Mouse (Mus musculus) gastrocnemius, postnatal 25 days (tissue): Measurements from ENCODE around the gene S1pr4. TPM values are rescaled to one million over a fixed set of nuclear protein-coding genes. Genes with fewer than 3 reads are reported as not detected.

Source experiments
- DNase-seq: peaks from one replicate; pipeline ENCODE4 v3.0.0; 2022
- total RNA-seq, 2 experiments: library from RNA; stranded (reverse); gene quantifications; 1 replicate in 1 of 2; 2 replicates in 1 of 2; pipeline ENCODE4 v1.2.3; 2021

Gene S1pr4
- total RNA-seq, 2 experiments from 2014 or later = 0.99 to 1.00 TPM

DNA sequence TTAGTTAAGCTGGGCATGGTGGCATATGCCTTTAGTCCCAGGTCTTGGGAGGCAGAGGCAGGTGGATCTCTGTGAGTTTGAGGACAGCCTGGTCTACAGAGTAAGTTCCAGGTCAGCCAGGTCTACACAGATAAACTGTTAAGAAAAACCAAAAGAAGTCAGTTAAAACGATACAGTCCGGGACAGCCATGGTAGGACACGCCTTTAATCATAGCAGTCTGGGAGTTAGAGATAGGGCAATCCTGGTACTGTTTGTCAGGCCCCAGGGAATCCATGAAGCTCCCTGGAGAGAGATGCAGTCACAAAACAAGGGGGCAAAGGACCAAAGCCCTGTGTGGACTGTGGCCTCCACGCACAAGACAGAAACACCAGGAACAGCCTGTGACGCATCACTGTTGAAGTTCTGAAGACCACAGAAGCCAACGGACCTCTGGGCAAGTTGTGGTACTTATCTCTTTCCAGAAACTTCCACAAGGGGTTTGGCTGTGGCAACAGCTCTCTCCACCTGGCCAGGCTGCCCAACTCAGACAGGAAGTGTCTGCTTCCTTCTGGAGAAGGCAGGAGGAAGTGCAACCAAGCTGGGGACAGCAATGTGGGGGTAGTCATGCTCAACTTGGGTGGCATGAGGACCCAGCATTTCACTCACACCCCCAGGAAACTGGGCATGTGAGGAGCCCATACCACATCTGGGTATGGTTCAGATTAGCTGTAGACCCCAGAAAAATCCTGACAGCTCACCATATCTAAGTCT, 19.5 kb upstream of the S1pr4 start:
- DNase-seq = no peak

DNA sequence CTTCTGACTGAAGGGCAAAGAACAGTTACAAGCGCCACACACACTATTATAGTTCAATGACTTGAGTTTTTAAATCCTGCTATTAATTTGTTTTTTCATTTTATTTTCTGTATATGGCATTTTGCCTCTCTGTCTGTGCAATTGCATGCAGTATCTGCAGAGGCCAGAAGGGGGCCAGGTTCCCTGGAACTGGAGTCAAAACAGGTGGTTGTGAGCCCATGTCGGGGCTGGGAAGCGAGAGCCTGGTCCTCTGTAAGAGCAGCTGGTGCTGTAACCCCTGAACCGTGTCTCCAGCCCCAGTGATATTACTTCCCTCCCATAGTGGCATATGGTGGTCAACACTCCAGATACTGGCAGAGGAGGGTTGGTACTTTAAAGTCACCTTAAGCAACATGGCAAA, 18.6 kb upstream of the S1pr4 start:
- DNase-seq = no peak

DNA sequence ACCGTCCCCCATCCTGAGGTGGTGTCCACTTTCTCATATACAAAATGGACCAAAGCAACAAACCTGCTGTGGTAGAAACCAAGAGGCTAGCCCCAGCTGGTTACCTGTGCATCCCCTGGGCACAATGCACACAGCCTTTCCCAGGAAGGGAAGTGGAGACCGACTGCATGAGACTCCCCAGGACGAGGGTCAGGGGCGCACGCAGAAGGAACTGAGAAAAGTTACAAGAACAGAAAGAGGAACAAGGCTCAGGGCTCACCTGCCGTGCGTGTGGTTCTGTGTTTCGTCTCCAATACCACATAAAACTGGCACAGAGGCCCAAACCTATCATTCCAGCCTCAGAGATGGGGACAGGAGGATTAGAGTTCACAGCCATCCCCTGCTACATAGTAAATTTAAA, 17.3 kb upstream of the S1pr4 start:
- DNase-seq = no peak

DNA sequence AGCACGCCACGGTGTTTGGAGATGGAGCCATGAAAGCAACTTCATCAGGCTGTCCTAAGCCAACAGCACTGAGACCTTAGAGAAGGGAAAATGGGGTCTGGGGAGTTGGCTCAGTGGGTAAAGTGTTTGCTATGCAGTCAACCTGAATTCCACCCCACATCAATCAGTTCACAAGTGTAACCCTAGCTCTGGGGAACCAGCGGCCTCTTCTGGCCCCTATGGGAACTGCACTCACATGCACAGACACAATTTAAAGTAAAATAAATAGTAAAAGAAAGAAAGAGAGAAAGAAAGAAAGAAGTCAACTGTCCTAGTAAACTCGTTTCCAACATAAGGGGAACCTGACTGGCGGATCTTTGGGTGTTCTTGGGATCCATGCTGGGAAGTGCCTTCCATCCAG, 13.9 kb upstream of the S1pr4 start:
- DNase-seq = no peak

DNA sequence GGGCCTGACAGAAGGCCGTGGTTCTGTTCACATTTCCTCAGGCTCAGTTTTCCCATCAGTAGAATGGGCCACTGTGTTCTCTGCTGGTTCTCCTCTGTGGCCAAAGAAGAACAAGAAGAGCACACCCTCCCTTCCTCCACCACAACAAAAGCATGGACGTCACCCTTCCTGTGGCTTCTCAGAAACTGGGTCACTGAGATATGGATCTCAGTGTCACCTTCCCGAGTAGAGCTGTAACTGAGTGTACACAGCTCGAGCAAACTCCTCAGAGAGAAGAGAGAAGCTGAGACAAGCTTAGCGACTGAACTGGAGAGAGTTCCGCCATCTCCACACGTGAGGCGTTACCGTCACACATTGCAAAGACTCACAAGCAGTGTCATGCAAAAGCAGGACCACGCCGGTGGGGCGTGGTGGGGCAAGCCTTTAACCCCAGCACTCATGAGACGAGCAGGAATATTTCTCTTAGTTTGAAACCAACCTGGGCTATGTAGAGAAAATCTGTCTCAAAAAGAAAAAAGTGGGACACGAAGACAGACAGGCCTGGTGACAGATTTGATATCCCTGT, 10.4 kb upstream of the S1pr4 start:
- DNase-seq = no peak

DNA sequence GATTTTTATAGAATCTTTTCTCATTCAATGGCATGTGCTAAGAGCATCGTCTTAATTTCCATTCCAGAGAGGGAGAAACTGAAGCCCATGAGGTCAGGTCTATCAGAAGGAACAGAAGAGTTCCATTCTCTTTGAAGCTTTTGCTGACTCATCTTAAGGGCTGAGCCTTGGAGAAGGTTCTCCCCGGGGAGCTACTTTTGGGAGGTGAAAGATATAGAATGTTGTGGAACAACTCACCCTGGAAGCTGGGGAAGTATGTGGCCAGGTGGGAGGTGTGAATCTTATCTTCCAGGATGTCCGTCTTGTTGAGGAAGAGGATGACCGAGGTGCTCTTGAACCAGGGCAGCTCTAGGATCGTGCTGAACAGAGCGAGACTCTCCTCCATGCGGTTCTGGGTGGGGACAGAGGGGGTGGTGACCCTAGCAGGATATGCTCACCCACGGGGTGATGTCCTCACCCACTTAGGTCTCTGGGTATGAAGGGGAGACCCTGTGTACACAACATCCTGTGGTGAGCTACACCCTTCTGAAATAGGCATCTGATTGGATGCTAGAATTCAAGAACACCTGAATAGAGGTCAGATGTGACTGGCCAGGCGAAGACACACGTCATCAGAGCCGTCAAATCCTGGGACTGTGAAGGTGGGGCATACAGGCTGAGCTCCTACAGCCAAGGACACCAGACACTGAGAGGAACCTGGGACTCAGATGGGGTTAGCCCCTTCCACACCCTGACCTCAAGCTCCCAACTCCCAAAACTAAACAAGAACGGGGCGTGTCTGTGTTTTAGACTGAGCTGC, 8.0 kb upstream of the S1pr4 start:
- no peak for DNase-seq

DNA sequence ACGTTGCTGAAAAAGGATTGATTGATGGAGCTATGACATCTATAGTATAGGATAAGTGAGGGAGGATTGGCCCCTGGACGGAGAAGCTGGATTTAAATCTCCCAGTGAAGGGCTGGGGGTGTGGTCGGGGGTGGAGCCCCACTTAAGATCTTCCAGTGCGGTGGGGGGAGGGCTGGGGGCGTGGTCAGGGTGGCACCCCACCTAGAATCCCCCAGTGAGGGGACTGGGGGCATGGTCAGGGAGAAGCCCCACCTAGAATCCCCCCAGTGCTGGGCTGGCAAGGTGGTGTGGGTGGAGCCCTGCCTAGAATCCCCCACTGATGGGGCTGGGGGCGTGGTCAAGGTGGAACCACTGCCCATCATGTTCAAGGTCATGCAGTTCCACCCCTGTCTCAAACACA, 7.2 kb upstream of the S1pr4 start:
- DNase-seq = no peak

DNA sequence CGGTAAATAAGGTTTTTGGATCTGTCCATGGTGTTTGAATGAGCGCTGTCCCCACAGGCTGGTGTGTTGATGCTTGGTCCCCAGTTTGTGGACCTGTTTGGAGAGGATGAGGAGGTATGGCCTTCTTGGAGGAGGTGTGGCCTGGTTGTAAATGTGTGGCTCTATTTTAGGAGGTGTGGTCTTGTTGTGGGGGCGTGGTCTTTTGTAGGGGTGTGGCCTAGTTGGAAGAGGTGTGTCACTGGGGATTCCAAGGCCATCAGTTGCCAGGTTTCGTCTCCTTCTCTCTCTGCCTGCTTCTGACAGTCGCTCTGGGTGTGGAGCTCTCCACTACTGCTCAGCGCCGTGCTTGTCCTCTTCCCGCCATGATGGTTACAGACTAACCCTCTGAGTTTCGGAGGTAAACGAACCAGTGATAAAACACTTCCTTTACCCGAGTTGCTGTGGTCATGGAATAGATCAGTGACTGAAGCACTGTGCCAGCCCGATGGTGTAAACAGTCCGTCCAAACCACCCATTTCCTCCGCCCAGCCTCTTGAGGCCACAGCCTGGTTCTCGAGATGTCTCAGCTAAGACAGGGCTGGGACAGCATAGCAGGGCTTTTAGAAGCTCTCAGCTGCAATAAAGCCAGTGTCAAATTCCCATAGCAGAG, 5.2 kb upstream of the S1pr4 start:
- DNase-seq = no peak

DNA sequence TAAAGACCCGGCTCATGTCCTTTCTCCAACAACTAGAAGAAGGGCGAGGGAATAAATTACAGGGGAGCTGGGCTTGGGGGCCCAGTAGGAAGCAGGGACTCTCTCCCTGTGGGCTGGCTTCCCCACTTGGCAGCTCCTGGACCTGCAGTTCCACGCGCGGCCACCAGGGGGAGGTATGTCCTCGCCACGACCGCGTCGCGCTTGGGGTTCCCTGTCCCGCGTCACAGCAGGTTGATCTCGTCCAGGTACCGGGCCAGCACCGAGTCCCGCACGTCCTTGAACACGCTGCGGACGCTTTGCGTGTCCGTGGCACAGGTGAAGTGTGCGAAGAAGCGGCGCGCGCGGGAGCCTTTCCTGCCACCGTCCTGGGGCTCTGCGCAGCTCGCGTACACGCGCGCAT, 2.7 kb upstream of the S1pr4 start:
- peak; percentile 80 for DNase-seq

DNA sequence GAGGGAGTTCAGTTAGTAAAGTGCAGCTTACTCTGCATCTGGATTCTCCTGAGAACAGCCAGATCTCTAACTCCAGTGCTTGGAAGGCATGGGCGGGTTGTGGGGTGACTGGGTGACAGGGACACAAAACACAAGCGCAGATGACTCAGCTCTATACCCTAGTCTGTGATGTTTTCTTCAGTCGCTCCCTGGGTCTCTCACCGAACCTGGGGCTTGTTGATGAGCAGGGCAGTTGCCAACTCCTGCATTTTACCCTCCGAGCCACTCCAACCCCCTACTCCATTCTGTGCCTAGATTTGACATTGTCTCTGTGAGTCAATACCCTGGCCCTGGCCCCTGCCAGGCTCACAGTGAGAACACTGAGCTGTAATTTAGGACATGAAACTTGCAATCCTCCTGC, 1.9 kb upstream of the S1pr4 start:
- DNase-seq = no peak

DNA sequence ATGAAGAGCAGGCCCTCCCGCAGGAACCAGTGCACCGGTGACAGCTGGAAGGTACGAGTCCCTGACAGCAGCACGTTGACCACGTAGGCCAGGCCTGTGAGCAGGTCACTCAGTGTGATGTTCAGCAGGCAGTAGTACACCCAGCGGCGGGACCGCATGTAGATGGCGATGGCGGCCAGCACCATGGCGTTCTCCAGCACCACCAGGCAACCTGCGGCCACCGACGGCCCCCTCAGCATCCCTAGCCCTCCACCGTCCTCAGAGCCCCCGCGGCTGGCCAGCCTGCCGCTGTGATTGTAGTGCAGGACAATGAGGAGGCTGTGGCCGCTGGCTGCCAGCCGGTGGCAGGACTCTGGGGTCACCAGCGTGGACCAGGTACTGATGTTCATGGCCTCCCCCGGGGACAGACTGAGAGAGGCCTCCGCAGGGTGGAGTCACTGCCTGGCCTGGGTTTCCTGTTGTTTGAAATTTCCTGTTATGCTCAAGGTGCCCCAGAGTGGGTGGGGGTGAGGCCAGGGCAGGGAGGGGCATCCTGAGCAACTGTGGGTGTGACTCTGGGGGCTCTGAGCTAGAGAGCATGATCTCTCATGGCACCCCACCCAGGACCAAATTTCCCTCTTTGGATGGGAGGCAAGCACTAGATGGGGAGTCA, 556 bp downstream of the S1pr4 start:
- peak; percentile 52 for DNase-seq

DNA sequence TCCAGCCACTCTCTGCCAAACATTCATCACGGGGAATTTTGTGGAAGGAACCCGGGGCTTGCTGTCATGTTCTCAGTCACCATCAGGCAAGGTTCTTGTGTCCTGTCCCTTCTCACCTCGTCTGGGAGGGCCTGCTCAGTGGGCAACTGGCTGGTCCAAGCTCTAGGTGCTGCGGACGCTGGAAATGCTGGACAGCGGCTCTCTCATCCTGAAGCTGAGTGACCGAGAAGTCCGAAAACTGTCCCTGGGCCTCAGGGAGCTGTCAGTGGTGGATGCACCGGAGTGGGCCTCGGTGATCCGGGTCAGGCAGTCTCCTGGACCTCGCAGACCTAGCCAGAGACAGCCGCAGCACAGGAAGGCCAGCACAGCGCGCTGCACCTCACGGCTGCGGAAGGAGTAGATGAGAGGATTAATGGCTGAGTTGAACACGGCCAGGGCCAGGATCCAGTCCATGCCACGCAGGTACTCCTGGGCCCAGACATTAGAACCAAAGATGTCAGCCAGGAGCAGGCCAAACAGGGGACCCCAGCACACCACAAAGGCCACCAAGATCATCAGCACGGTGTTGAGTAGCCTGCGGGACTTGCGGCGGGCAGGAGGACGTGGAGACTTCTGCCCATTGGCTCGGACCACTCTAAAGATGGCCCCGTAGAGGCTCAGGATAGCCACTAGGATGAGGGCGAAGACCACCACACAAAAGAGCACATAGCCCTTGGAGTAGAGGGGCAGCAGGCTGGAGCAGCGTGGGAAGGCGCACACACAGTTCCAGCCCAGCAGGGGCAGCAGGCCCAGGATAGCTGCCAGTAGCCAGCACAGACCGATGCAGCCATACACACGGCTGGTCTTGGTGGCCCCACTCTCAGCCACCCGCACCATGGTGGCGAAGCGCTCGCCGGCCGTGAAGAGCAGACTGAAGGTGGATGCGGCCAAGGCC, 1.3 kb downstream of the S1pr4 start:
- DNase-seq = peak; percentile 16

DNA sequence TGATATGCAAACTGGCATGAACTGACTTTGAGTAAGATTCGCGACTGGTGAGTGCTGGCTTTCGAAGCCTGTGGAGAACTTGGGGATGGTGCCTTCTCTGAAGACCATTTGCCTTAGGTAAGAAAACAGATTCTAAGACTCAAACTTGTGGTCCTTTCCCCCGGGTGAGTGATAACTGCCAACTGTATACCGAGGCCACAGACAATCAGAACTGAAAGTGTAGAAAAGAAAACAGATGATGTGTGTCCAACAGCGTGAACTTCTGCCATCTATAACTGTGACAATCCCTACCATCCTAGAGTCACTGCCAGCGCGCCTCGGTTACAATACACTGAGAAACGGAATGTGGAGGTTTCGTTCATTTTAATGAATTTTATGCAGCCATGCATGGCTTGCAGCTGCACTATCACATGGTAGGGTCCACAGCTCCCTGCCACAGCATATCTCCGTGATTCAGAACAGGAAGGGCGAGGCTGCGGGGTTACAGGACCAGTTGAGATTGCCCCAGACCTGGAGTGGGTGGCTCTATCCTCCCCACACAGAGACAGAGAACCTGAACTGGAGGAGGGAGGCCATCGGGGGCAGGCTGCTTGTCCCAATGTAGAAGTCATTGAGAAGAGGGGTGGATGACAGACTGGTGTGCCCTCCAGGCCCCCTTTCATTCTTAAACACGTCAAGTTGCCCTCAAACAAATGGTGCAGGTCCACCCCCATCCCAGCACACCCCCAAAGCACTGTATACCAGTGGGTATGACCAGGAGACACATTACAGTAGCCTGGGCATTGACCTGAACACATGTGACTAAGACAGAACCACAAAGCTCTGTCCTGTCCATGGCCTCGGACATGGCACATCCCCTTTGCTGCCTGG, 2.3 kb downstream of the S1pr4 start:
- peak; percentile 12 for DNase-seq

DNA sequence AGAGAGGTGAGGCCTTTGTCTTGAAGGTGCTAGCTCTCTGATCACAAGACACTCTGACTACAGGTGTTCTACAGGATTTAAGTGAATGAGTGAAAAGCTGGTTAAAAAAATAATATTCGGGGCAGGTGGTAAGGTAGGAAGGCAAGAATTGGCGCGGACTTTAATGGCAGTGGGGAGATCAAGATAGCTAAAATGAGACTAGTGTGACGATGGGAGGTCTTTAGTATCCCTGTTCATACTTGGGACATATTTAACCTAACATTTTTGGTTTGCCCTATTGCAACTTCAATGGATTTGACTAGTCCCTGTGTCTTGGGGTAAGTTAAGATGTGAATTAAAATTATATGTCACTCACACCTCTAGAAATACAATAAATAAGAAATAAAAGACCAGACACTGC, 3.0 kb downstream of the S1pr4 start:
- no peak for DNase-seq

DNA sequence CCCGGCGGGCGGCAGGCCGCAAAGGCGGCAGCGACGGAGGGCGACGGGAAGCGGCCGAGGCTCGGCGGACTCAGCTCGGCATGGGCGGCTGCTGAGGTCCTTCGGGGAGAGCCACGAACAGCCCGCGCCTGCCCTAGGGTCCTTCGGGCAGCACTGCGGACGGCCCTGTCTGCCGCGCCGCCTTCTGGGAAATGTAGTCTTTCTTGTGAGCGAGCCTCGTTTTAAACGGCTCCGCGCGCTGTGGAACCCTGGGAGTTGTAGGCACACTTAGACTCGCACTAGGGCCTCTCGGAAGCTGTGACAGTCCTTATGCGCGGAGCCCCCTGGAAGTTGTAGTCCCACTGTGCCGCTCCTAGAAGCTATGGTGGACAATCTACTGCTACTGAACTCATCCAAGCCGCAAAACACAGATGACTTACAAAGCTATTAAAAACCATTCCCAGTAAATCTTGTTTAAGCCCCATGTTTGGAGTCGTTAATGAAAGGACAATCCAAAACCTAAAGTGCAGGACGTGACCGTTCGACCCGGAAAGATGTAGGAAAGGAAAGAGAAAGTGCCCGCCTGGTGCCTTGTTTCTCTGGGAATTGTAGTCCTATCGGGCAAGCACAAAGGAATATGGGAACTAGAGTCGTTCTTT, 3.5 kb downstream of the S1pr4 start, which contains the start of gene Ncln:
Ncln (minus strand) TSS at position 129 of the 638 bp plus-strand sequence.
- peak; percentile 97 for DNase-seq

DNA sequence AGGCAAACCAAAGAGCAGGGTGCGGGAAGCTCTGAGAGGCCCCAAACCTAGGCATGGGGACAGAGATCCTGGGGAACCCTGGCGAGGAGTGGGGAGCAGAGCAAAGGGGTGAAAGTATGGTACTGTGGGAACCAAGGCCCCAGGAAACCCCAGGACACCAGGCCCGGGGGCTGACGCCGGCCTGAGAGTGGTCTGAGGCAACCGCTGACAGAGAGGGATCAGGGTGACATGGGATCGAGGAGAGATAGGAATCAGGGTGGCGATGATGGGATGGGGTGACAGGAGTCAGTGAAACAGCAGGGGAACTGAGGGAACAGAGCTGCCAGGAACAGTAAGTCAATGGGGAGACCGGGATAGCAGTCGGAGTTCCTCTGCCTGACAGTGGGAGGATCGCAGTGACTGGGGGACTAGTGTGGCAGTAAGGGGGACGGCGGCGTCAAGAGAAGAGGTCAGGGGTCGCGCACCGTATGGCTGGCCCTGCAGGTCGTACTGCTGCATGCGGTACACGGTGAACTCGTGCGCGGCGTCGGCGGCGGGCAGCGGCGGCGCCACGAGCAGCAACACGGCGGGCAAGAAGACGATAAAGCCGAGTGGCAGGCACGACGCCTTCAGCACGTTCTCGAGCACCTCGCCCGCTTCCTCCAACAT, 4.2 kb downstream of the S1pr4 start:
- no peak for DNase-seq

DNA sequence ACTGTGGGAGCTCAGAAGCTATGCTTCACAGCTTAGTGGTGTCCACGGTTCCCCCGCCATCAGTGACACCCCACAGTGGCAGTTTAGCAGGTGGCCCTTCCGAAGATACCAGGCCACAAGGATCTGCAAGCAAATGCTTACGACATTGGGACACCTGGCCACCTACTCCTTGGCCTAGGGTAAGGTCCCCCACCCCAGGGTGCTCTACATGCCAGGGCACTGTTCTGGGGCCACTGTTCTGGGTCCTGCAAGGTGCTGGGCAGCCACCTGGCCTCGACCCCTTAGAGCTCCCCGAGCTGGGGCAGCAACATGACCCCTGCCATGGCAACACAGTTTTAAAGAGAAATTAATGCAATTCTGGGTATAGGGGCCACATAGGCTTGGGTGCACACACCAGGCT, 4.8 kb downstream of the S1pr4 start:
- DNase-seq = no peak

DNA sequence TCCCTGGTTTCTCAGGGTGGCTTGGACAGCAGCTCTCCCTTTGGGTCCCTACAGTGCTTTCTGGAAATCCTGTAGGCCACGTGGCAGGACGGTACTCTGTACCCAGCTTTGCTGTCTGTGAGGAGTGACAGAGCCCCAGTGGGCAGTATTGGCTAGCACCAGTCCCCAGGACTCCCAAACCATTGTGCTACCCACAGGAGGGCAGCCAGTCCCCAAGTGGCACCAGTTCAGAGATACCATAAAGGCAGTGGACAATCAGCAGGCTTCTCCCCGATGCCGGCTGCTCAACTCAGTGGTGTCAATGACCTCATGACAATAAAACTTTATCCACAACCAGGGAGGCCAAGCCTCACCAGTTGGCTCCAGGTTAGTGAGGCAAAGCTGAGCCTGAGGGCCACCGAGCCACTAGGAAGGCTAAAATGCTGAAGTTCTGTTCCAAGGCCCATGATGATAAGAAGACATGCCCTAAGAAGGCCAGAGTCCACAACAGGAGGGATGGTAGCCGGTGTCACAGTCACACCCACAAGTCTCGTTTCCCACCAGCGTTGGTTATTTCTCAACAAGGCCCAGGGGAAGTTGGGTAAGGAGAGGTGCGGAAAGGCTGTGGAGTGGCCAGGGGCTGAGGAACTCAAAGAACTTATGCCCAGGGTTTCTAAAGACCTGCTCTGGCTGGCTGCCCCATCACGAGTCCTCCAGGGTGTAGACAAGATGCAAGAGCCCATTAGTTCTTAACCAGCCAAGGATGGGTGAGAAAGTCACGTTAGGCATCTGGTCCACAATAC, 5.5 kb downstream of the S1pr4 start:
- DNase-seq = no peak
